Mouse (Mus musculus): ENCODE measurements at regions not wholly inside any gene's neighbourhood (a gene's known extent, or its start where the extent isn't known, plus 50 kb on each side); places are given as distances from the start of the nearest gene placed in this dataset.

DNA sequence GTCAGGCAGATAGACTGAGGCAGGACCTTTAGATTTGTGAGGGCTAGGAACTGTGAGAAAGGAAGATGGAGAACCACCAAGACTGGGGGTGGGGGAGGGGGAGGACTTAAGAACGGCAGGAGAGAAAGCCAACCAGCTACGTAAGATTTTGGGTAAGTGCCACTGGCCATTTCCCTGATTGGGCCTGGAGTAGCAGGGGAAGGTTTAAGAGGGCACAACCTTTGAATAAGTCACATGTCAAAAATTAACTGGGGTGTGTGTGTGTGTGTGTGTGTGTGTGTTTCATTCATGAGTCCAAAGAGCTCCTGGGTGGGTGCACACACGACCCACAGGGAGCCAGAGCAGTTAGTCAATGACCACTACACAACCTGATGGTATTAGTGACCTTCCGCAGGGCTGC is 161.6 kb upstream of the Ctnnb1 start:
- no peak for TF ChIP-seq POLR2A (IDR thresholded peaks at IDR 0.05; ENCODE audit: borderline replicate concordance, extremely low read depth, low read depth, low read length)
- TF ChIP-seq CTCF (IDR thresholded peaks at IDR 0.05; ENCODE audit: insufficient read depth, low read length): no peak
